Mouse (Mus musculus) 3134 (cell line): Measurements from ENCODE around the gene Vav3.

Experiments used
- DNase-seq: peaks from one replicate; pipeline ENCODE4 v3.0.0-alpha.2; 2011; ENCODE audit warnings: low spot score; ENCODE audit not compliant: insufficient read length; ENCODE audit errors: extremely low read depth

Vav3 gene

DNA sequence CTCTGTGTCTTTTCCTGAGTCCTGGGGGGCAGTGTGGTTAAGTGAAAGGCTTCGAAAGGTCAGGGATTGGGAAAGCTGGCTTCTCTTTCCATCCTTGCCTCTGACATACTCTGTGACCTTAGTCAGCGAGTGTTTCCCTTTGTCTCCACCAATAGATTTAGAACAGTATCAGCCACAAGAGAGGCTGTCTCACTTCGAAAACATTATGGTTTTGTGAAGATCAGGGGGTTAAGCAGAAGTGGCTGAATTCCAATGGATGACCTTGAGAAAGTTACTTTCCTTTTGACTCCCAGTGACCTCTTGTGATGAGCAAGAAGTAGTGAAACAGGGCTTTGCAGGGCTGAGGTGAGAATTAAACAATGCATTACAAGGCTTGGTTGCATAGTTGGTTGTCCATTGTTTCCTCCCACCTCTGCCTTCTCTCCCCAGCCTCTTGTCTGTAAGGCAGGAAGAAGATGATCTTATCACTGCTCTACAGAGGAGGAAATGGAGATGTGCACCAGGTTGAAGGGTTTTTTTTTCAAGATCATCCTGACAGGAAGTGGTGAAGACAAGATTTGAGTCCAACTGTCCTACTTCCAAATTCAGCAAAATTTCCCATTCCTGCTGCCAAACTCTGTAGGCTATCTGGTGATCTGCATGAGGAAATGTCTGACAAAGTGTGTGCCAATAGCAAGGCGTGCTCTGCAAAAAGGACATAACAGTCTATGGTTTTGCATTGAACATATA is 11.7 kb downstream of the Vav3 start:
- DNase-seq: peak; percentile 23

DNA sequence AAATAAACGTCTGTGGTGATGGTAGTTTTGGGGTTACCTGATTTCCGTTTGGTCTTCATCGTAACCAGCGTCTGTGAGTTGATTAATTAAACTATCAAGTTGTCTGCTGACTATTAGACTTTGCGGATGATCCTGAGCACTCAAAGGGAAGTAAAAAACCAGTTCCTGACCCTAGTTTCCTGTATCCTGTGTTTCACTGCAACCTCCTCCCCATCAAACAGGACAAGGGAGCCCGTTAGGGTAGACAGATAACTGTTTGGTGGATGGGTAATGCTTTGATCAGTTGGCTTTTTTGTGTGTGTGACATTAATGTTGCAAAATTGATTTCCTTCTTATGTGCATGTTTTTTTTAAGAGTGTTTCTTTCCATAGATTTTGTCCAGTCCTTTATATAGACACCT is 12.2 kb downstream of the Vav3 start:
- no peak for DNase-seq

GRCm38 (mm10) chr3:109353814-109354213 is 13.4 kb downstream of the Vav3 start:
- no peak for DNase-seq

- no peak for DNase-seq
Measured at GRCm38 (mm10) chr3:109355158-109355557, 14.7 kb downstream of the Vav3 start.

DNA sequence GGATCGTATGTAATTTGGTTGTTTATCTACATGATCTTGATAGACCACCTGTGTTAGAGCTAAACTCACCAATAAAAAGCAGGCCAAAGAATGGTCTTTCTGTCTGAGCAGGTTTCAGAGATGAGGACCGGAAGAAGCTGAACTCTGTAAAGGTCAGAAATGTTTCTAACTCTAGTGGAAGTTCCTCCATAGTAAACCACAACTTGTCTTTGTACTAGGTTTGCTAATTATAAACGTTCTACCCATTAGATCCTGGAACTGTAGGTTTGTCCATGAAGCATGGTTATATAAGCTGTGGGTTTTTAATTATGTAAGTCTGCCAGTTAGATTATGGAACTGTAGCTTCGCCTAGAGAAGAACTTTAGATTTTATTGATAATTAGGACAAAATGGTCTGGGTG is 20.3 kb downstream of the Vav3 start:
- no peak for DNase-seq

DNA sequence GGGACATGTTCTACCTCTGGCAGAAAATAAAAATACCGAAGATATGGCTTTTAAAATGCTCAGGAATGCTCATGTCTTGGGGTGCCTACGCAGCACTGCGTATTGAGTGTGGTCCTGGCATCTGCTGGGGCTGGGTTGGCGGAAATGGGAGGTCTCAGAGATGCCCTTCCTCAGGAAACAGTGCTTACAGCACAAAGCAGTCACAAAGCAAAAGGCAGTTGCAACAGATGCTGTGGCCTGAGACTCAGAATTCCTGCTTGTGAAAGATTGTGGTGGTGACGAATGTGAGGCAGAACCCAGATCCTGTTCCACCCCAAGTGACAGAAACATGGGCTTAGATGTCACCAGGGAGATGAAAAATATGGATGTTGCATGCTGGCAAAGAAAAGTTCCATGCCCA is 21.4 kb downstream of the Vav3 start:
- DNase-seq: peak; percentile 9

DNA sequence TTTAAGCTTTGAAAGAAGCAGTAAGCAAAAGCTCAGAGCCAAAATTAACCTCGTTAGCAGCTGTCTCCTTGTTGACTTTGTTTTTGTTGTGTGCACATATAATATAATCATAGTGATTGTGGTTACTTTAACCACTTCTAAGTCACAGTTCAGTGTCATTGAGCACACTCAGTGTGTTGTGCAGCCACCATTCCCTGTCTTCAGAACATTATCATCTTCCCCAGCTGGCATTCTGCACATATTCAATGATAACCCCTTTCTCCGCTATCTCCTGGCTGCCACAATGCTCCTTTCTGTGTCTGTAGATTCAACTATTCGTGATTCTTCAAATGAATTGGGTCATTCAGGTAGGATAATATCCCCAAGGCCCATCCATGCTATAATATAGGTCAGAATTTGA is 21.9 kb downstream of the Vav3 start:
- DNase-seq: no peak

DNA sequence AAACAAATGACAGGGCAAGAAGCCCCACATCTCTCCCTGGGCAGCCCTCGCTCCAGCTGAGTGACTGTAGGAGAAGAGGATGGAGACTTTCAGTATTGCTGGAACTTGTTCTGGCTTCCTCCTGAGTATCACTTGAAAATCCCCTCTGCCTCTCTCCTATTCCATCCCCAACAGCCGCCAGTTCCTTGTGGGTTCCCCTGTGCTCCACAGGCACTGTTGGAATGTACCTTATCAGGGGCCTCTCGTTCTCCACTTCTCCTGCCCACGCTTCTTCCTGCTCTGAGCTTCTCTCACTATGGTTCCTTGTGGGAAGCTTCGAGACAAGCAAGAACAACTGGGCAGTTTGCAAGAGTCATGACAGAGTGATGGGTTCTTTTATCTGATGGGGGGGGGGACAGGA is 23.1 kb downstream of the Vav3 start:
- peak; percentile 11 for DNase-seq

- no peak for DNase-seq
Measured at GRCm38 (mm10) chr3:109365875-109366274, 25.4 kb downstream of the Vav3 start.

- DNase-seq: no peak
Measured at GRCm38 (mm10) chr3:109366411-109366851, 26.0 kb downstream of the Vav3 start.

- peak; percentile 59 for DNase-seq
Measured at GRCm38 (mm10) chr3:109368383-109369289, 28.2 kb downstream of the Vav3 start.

DNA sequence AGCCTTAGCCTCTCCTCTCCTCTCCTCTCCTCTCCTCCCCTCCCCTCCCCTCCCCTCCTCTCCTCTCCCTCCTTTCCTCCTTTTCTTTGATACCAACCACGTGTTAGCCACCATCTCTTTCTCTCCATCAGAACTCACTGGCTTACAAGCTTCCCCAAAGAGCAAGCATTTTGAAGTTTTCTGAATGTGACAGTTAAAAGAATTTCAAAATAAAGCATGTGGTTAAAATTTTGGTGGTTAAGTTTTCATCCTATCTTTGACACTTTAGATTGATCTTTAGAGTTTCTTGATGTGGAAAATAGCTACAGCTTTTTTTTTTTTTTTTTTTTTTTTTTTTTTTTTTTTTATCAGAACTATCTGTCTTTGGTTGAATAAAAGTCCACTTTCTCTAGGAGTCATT is 31.1 kb downstream of the Vav3 start:
- no peak for DNase-seq

GRCm38 (mm10) chr3:109372678-109373077 is 32.2 kb downstream of the Vav3 start:
- no peak for DNase-seq

GRCm38 (mm10) chr3:109378278-109378677 is 37.8 kb downstream of the Vav3 start:
- DNase-seq: no peak

DNA sequence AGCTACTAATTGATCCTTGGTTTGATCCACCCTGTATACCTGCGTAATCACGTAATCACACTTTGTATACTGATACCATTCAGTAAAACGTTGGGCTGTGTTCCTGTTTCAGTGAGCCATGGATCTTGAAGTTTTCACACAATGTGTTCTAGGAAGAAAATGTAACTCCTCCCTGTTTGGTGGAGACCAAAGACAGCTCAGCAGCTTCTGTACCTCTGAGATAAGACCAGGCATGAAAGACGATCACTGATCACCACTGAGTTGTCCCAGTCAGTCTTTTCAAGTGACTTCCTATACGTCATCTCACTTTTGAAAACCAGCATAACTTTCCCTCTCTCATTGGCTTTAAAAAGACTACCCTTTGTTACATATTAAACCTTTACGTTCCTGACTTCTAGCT is 38.2 kb downstream of the Vav3 start:
- no peak for DNase-seq

GRCm38 (mm10) chr3:109388730-109389129 is 48.3 kb downstream of the Vav3 start:
- no peak for DNase-seq

DNA sequence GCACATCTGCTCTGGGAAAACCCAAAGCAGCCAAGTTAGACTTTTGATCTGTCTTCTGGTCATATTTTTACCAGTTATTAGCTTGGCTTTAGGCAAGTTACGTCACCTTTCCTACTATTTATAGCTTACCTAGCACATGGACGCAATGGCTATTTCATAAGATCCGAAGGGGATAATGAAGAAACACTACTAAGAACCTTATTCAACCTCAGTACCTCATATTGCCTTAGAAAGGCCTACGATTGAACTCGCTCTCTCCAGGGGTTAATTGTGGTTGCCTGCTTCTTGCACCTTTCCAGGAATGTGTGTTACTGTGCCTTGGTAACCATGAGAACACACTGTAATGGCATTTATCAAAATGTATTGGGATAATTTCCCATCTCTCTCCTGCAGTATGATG is 61.1 kb downstream of the Vav3 start:
- DNase-seq: no peak

DNA sequence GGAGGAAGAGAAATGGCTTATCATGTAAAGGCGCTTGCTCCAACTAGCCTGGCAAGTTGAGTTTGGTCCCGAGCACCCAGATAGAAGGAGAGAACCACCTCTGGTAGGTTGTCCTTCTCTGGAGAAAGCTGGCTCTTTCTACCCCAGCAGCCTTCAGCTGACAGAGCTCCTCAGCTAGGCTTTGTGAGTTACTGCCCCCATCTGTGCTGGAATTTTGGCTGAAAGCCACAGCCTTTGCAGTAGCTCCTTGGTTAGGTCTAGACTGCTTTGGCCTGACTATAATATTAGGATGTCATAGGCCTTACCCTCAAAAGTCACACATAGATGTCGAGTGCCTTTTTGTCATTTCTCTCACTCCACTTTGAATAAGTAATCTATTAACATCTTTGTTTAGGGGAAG is 70.8 kb downstream of the Vav3 start:
- DNase-seq: no peak

DNA sequence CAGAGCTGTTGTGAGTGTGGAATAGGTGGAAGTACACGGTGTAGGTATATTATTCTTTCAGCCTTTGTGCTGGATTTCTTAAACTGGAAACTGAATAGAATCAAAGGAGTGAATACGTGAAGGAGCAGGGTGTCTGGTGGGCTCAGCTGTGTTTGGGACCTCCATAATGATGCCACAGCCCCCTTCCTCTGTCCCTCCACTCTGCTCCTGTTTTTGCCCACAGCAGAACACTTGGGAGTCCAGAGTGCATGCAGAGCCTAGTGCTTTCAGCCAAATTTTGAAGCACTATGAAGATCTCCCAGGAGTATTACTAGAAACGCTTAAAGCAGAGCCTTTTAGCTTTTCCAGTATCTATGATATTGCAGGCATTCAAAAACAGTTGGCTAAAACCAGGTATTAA is 80.0 kb downstream of the Vav3 start:
- DNase-seq: no peak

GRCm38 (mm10) chr3:109421019-109421418 is 80.6 kb downstream of the Vav3 start:
- no peak for DNase-seq

GRCm38 (mm10) chr3:109423440-109424079 is 83.1 kb downstream of the Vav3 start:
- DNase-seq: no peak
